Mouse (Mus musculus): Measurements from ENCODE around the gene Mrpl23. TPM values are rescaled to one million over a fixed set of nuclear protein-coding genes. Genes with fewer than 3 reads are reported as not detected.

The Mrpl23 gene
- polyA plus RNA-seq, 1 experiment = 8.8 TPM

DNA sequence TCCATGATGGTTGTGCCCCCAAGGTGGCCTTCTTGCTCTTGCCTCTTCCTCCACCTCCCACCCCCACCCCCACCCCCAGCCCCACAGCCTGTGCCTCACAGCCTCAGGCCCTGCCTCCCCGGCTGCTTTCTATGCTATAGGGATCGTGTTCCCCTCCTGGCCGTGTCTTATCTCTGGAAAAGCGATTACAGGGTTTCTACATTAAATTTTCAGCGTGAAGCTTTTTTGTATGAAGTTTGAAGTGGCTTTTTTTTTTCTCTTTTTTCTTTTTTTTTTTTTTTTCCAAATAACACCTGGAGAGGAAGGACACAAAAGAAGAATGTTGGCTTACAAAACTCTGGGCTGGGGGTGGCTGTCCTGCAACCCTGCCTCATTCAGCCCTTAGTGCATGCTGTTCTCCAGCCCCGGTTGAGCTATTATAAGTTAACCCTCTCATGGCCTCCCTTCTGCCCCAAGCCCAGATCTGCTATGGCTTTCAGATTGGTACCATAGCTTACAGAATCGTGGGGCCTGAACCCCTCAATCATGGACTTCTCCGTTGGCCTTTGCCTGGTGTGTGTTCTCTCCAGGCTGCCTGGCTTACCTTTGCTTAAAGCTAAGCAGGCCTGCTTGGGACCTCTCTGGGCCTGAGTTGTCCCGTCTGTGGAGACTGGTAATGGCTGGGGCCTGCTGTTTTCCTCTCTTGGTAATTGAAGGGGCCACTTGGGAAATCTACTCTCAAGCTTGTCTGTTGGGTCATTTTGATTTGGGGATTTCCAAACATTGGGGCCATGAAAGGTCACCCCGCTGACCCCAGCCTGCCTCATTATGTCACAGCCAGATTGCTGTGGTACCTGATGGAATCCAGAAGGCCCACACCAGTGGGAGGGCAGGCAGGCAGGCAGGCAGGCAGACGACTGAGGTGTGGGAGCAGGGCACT is 21.2 kb downstream of the Mrpl23 start:
- no peak overlapping the region for H3K27ac ChIP-seq (replicated peaks; ENCODE audit: low read depth, low read length)
- no peak overlapping the region for H3K4me3 ChIP-seq (ENCODE audit: insufficient read depth, low read depth, low read length)
- H3K4me1 ChIP-seq (ENCODE audit: control insufficient read depth, insufficient read depth, insufficient read length, low read length) = no peaks in the 10 kb centered on the region

- no peak overlapping the region for H3K27ac ChIP-seq (replicated peaks; ENCODE audit: low read depth, low read length)
These were observed 22.1 kb downstream of the Mrpl23 start for GRCm38 (mm10) chr7:142554625-142555024.

GRCm38 (mm10) chr7:142555366-142556088 is 23.0 kb downstream of the Mrpl23 start:
- Histone ChIP-seq H3K4me3 (ENCODE audit: insufficient read depth, low read depth, low read length) (no peak overlapping the region), H3K27ac (replicated peaks; ENCODE audit: low read depth, low read length) (no peak overlapping the region), H3K4me1 (ENCODE audit: control insufficient read depth, insufficient read depth, insufficient read length, low read length) (no peaks in the 10 kb centered on the region)

More at GRCm38 (mm10) chr7:142554625-142555024, 22.1 kb downstream of the Mrpl23 start:
- H3K4me3 ChIP-seq (ENCODE audit: insufficient read depth, low read depth, low read length) = no peak overlapping the region
- no peaks in the 10 kb centered on the region for H3K4me1 ChIP-seq (ENCODE audit: control insufficient read depth, insufficient read depth, insufficient read length, low read length)

DNA sequence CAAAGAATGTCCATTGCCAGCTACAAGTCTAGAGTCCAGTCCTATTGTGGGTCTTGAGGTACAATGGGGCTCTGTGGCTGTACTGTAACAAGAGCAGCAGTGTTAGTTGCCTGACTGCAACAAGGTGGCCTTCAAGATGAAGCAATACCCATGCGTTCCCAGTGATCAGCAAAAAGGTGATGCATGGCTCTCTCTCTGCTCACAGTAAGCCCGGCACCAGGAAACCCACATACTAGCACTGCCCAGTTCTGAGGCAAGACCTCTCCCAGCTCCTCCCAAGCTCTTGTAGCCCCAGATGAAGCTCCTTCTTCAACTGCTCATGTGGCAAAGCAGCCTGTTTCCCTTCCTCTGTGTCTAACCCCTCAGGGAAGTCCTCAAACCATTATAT is 23.6 kb downstream of the Mrpl23 start:
- no peaks in the 10 kb centered on the region for H3K4me1 ChIP-seq (ENCODE audit: control insufficient read depth, insufficient read depth, insufficient read length, low read length)
- no peak overlapping the region for H3K27ac ChIP-seq (replicated peaks; ENCODE audit: low read depth, low read length)

GRCm38 (mm10) chr7:142557696-142558095 is 25.2 kb downstream of the Mrpl23 start:
- Histone ChIP-seq H3K4me3 (ENCODE audit: insufficient read depth, low read depth, low read length) (no peak overlapping the region; the same call in 1 of the 2 replicates), H3K27ac (replicated peaks; ENCODE audit: low read depth, low read length) (no peak overlapping the region), H3K4me1 (ENCODE audit: control insufficient read depth, insufficient read depth, insufficient read length, low read length) (no peaks in the 10 kb centered on the region)

More for the DNA sequence above, 23.6 kb downstream of the Mrpl23 start:
- H3K4me3 ChIP-seq (ENCODE audit: insufficient read depth, low read depth, low read length) = no peak overlapping the region

GRCm38 (mm10) chr7:142558511-142559146 is 26.1 kb downstream of the Mrpl23 start:
- Histone ChIP-seq H3K4me1 (ENCODE audit: control insufficient read depth, insufficient read depth, insufficient read length, low read length) (no peaks in the 10 kb centered on the region), H3K4me3 (ENCODE audit: insufficient read depth, low read depth, low read length) (no peak overlapping the region), H3K27ac (replicated peaks; ENCODE audit: low read depth, low read length) (no peak overlapping the region)

GRCm38 (mm10) chr7:142559651-142560175 is 27.2 kb downstream of the Mrpl23 start:
- Histone ChIP-seq H3K4me1 (ENCODE audit: control insufficient read depth, insufficient read depth, insufficient read length, low read length) (no peaks in the 10 kb centered on the region), H3K27ac (replicated peaks; ENCODE audit: low read depth, low read length) (no peak overlapping the region), H3K4me3 (ENCODE audit: insufficient read depth, low read depth, low read length) (no peak overlapping the region)

DNA sequence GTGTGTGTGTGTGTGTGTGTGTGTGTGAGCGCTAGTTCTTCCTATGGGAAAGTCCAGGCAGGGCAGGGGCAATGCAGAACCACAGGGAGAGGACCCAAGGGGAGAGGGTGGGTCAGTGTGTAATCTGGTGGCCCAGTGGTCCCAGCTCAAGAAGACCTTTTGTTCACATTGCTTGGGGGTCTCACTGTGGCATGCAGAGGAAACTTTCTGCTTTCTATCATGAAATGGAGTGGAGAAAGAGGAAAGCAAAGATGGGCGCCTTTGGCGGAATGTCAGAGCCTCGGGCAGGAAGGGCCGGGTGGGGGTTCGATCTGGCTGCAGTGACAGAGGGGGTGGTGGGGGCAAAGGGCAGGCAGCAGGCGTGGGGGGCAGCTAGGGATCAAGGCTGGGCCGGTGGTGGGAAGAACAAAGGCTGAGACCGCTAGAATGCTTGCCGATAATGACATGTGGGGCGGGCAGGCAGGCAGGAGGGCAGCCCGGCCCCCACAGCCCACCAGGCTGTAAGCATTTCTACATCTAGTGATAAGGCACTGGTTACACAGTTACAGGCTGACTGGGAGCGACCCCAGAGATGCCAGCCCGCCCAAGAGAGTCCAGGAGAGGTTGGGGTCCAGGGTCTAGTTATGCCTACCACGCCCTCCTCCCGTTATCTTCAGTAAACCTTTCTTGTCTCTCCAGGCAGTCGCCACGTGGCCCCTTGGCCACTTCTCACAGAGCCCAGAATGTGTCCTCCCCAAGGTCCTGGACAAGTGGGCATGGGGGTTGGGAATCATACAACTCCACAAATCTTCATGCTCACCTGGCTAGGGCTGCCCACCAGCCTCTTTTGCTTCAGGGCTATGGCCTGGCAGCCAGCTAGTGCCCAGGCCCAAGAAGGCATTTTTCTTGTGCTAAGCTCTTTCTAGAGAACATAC is 28.7 kb downstream of the Mrpl23 start:
- Histone ChIP-seq H3K4me3 (ENCODE audit: insufficient read depth, low read depth, low read length) (no peak overlapping the region), H3K4me1 (ENCODE audit: control insufficient read depth, insufficient read depth, insufficient read length, low read length) (no peaks in the 10 kb centered on the region), H3K27ac (replicated peaks; ENCODE audit: low read depth, low read length) (no peak overlapping the region)

DNA sequence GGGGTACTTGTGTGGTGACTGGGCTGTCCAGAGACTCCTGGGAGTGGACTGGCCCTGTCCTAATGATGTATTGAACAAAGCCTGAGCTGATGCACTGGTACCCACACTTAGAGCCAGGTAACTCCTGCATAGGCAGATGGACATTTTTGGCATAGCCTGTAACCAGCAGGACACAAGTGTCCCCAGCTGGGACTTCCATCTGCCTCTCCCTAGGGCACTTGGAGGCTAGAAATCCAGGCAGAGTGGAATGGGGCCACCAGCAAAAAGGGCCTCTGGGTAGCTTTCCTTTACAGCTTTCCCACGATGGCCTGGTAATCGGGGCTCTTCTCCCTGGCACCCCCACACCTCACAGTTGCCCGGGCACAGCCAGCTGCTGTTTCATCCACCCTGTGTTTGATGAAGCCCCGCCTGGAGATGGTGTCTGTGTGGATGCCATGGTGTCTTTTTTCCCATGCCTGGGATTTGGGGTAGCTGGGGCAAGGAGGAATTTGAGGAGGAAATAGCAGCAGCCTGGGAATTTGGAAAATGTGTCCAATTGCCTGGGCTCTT is 29.4 kb downstream of the Mrpl23 start:
- Histone ChIP-seq H3K27ac (replicated peaks; ENCODE audit: low read depth, low read length) (no peak overlapping the region), H3K4me1 (ENCODE audit: control insufficient read depth, insufficient read depth, insufficient read length, low read length) (no peaks in the 10 kb centered on the region), H3K4me3 (ENCODE audit: insufficient read depth, low read depth, low read length) (no peak overlapping the region)

- Histone ChIP-seq H3K4me1 (ENCODE audit: control insufficient read depth, insufficient read depth, insufficient read length, low read length) (no peaks in the 10 kb centered on the region), H3K4me3 (ENCODE audit: insufficient read depth, low read depth, low read length) (no peak overlapping the region), H3K27ac (replicated peaks; ENCODE audit: low read depth, low read length) (no peak overlapping the region)
These were observed 30.7 kb downstream of the Mrpl23 start for GRCm38 (mm10) chr7:142563168-142563567.

DNA sequence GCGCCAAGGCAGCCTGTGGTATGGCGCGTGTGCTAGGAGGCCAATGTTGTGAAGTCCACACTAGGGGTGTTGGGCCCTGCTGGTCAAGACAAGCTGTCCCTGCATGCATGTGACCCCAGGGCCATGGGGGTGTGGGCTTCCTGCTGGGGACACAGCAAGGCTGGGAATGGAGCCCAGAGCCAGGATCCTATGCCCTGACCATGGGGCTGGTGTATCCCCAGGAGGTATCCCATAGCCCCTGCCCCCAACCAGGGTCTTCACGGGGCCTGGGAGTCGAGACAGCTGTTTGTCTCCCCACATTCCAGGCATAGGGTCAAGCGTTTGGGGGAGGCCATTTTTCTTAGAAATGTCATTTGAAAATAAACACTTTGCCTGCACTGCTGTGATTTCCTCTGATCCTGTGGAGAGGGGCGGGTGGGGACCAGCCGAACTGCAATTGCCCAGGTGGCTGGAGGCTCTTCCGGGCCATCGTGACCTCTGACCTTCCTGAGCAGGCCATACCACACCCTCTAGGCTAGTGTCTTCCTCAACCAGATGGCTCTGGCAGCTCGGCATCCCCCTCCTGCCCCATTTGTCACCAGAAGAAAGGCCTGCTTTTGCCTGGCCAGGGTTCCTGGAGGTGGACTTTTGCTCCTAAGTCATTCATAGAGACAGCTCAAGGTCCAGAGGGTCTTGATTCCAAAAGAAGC is 32.6 kb downstream of the Mrpl23 start:
- Histone ChIP-seq H3K4me1 (ENCODE audit: control insufficient read depth, insufficient read depth, insufficient read length, low read length) (no peaks in the 10 kb centered on the region), H3K27ac (replicated peaks; ENCODE audit: low read depth, low read length) (no peak overlapping the region), H3K4me3 (ENCODE audit: insufficient read depth, low read depth, low read length) (no peak overlapping the region)

GRCm38 (mm10) chr7:142566512-142566911 is 34.0 kb downstream of the Mrpl23 start:
- Histone ChIP-seq H3K4me3 (ENCODE audit: insufficient read depth, low read depth, low read length) (no peak overlapping the region), H3K27ac (replicated peaks; ENCODE audit: low read depth, low read length) (no peak overlapping the region), H3K4me1 (ENCODE audit: control insufficient read depth, insufficient read depth, insufficient read length, low read length) (no peaks in the 10 kb centered on the region)

DNA sequence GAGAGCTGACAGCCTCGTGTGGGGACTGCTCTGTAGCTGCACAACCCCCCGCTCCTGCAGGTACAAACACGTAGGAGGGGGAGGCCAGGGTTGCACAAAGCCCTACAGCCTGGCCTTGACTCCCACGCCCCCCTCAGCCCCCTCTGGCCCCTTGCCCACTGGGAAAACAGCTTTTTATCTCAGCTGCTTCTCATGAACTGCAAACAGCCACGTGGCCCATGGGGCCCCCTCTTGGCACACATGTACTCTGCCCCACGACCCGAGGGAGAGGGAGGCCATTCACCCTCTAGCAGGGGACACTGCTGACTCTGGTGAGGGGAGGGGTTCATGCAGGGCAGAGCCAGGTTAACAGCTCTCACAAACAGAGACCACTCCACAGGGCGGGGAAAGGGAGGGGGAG is 36.5 kb downstream of the Mrpl23 start:
- no peaks in the 10 kb centered on the region for H3K4me1 ChIP-seq (ENCODE audit: control insufficient read depth, insufficient read depth, insufficient read length, low read length)
- H3K27ac ChIP-seq (replicated peaks; ENCODE audit: low read depth, low read length) = no peak overlapping the region
- H3K4me3 ChIP-seq (ENCODE audit: insufficient read depth, low read depth, low read length) = no peak overlapping the region
